Mouse (Mus musculus): Measurements from ENCODE around the gene Rabl3.

Rabl3 gene

GRCm38 (mm10) chr16:37598463-37598862, 58.8 kb downstream of the Rabl3 start:
- DNase-seq, result no peak

GRCm38 (mm10) chr16:37599326-37599725, 59.6 kb downstream of the Rabl3 start:
- no peak for DNase-seq

- no peak for DNase-seq
Observed at GRCm38 (mm10) chr16:37603431-37603830, 63.7 kb downstream of the Rabl3 start.

- no peak for DNase-seq
Observed at GRCm38 (mm10) chr16:37604243-37604642, 64.6 kb downstream of the Rabl3 start.

- DNase-seq, result no peak
Observed at GRCm38 (mm10) chr16:37610333-37610732, 70.6 kb downstream of the Rabl3 start.

GRCm38 (mm10) chr16:37611072-37611471, 71.4 kb downstream of the Rabl3 start:
- no peak for DNase-seq

GRCm38 (mm10) chr16:37612013-37612412, 72.3 kb downstream of the Rabl3 start:
- DNase-seq, result no peak

- DNase-seq, result no peak
Observed at GRCm38 (mm10) chr16:37614540-37614939, 74.9 kb downstream of the Rabl3 start.

- DNase-seq, result no peak
Observed at GRCm38 (mm10) chr16:37615429-37615828, 75.7 kb downstream of the Rabl3 start.

- DNase-seq, result no peak
Observed at GRCm38 (mm10) chr16:37616104-37616503, 76.4 kb downstream of the Rabl3 start.

GRCm38 (mm10) chr16:37617695-37618094, 78.0 kb downstream of the Rabl3 start:
- DNase-seq, result no peak
